Mouse (Mus musculus): ENCODE results near the gene Ahsa1. TPM values are rescaled to one million over a fixed set of nuclear protein-coding genes. Genes with fewer than 3 reads are reported as not detected.
"Not testable (repeated sequence)": the region's sequence is repeated elsewhere in the genome, so short reads cannot be mapped to it uniquely, and the experiment has no call there.

Gene Ahsa1
- total RNA-seq, 2 experiments from 2014 or later, result 155 to 174 TPM

- no peak for DNase-seq
These were observed 13.6 kb downstream of the Ahsa1 start for GRCm38 (mm10) chr12:87279879-87280278.

- DNase-seq, result no peak
These were observed 15.5 kb downstream of the Ahsa1 start for GRCm38 (mm10) chr12:87281766-87282165.

GRCm38 (mm10) chr12:87282743-87283142 lies 16.5 kb downstream of the Ahsa1 start:
- no peak for DNase-seq

GRCm38 (mm10) chr12:87283706-87284105 lies 17.4 kb downstream of the Ahsa1 start:
- no peak for DNase-seq

GRCm38 (mm10) chr12:87284268-87284667 lies 18.0 kb downstream of the Ahsa1 start:
- no peak for DNase-seq

- no peak for DNase-seq
These were observed 18.4 kb downstream of the Ahsa1 start for GRCm38 (mm10) chr12:87284726-87285125.

GRCm38 (mm10) chr12:87289100-87289499 lies 22.8 kb downstream of the Ahsa1 start:
- DNase-seq, result no peak

- DNase-seq, result no peak
These were observed 27.7 kb downstream of the Ahsa1 start for GRCm38 (mm10) chr12:87293934-87294333.

GRCm38 (mm10) chr12:87299037-87299656 lies 32.9 kb downstream of the Ahsa1 start:
- peak in 1 of 2 experiments; percentile 42 for DNase-seq

- peak; percentile 24 to 25 for DNase-seq
These were observed 33.6 kb downstream of the Ahsa1 start, which contains the start of gene Ism2 for GRCm38 (mm10) chr12:87299657-87300440. Gene Ism2 (minus strand): TSS chr12:87299705.

GRCm38 (mm10) chr12:87300441-87300690 lies 34.1 kb downstream of the Ahsa1 start:
- DNase-seq, result no peak

GRCm38 (mm10) chr12:87301189-87301588 lies 34.9 kb downstream of the Ahsa1 start:
- no peak for DNase-seq

- DNase-seq, result no peak
These were observed 39.7 kb downstream of the Ahsa1 start for GRCm38 (mm10) chr12:87305767-87306583.

- not testable (repeated sequence) for DNase-seq
These were observed 40.2 kb downstream of the Ahsa1 start for GRCm38 (mm10) chr12:87306584-87306844.

GRCm38 (mm10) chr12:87313098-87313497 lies 46.8 kb downstream of the Ahsa1 start:
- no peak for DNase-seq

GRCm38 (mm10) chr12:87317951-87318350 lies 51.7 kb downstream of the Ahsa1 start:
- DNase-seq, result no peak

- DNase-seq, result no peak
These were observed 53.0 kb downstream of the Ahsa1 start for GRCm38 (mm10) chr12:87319229-87319628.

Small RNA genes lying within 50 kb of the gene (microRNA-seq; reads per million reads assigned to microRNA genes)
- 0 reads per million in 2 experiments for gene Gm47293

Other genes with a start within 250 kb of the Ahsa1 start
- gene Tmem63c, start 245.1 kb upstream of the Ahsa1 start, total RNA-seq (2021), result under 1 TPM; 0.08 to 0.12 TPM
- not detected for gene Ngb, start 163.9 kb upstream of the Ahsa1 start, total RNA-seq (2021)
- 10 to 100 TPM; 47.5 to 50.0 TPM for gene Gstz1, start 119.3 kb upstream of the Ahsa1 start, total RNA-seq (2021)
- 1 to 10 TPM; 8.5 to 9.4 TPM for gene Pomt2, start 118.5 kb upstream of the Ahsa1 start, total RNA-seq (2021)
- gene Samd15, start 66.8 kb upstream of the Ahsa1 start, total RNA-seq (2021), result under 1 TPM; 0.26 to 0.30 TPM
- 1 to 10 TPM; 6.4 to 6.7 TPM for gene Tmed8, start 66.0 kb upstream of the Ahsa1 start, total RNA-seq (2021)
- under 1 TPM; 0.46 to 0.69 TPM for gene Noxred1, start 27.7 kb upstream of the Ahsa1 start, total RNA-seq (2021)
- 10 to 100 TPM; 22.0 to 24.6 TPM for gene Vipas39, start 223 bp upstream of the Ahsa1 start, total RNA-seq (2021)
- gene Ism2, start 33.2 kb downstream of the Ahsa1 start, total RNA-seq (2021), result not detected
- gene Sptlc2, start 121.9 kb downstream of the Ahsa1 start, total RNA-seq (2021), result 10 to 100 TPM; 21.1 to 24.1 TPM
- 100 to 1,000 TPM; 148 to 166 TPM for gene Slirp, start 177.4 kb downstream of the Ahsa1 start, total RNA-seq (2021)
- 10 to 100 TPM in 1 of 2 experiments, 1 to 10 TPM in 1; 9.8 to 10.6 TPM for gene Alkbh1, start 177.5 kb downstream of the Ahsa1 start, total RNA-seq (2021)
- 10 to 100 TPM; 43.2 to 46.5 TPM for gene Snw1, start 205.8 kb downstream of the Ahsa1 start, total RNA-seq (2021)
- gene Gm5788, start 228.2 kb downstream of the Ahsa1 start, total RNA-seq (2021), result not detected
- not detected for gene Gm8300, start 247.8 kb downstream of the Ahsa1 start, total RNA-seq (2021)

All from heart, adult 18-20 months (tissue).